Mouse (Mus musculus) hindbrain, embryonic 13.5 days (tissue): ENCODE data around the gene Mpst. TPM values are rescaled to one million over a fixed set of nuclear protein-coding genes. Genes with fewer than 3 reads are reported as not detected.

Source experiments
- ATAC-seq: fragments of 200-750 bp; cut with Nextera tagmentation; 2 replicates; pipeline ENCODE4 v1.8.0; 2017; ENCODE audit warnings: moderate TSS enrichment; ENCODE audit not compliant: low FRiP score
- H3K27ac ChIP-seq: fragments of 300-500 bp; sonication (generic); 2 replicates; pipeline ENCODE4 v1.5.1; 2015; ENCODE audit warnings: inconsistent platforms, mild to moderate bottlenecking, moderate library complexity
- H3K27me3 ChIP-seq: fragments of 300-500 bp; sonication (generic); 2 replicates; pipeline ENCODE4 v1.6.1; 2015; ENCODE audit warnings: mild to moderate bottlenecking, inconsistent platforms
- H3K36me3 ChIP-seq: fragments of 300-500 bp; sonication (generic); 2 replicates; pipeline ENCODE4 v1.6.1; 2015; ENCODE audit warnings: mild to moderate bottlenecking, inconsistent platforms
- H3K4me1 ChIP-seq: fragments of 300-500 bp; sonication (generic); replicated peaks from 2 replicates; pipeline ENCODE4 v1.6.1; 2015; ENCODE audit warnings: inconsistent platforms
- H3K4me2 ChIP-seq: fragments of 300-500 bp; sonication (generic); 2 replicates; pipeline ENCODE4 v1.6.1; 2015; ENCODE audit warnings: inconsistent platforms, mild to moderate bottlenecking, moderate library complexity
- H3K4me3 ChIP-seq: fragments of 300-500 bp; sonication (generic); 2 replicates; pipeline ENCODE4 v1.5.1; 2015; ENCODE audit warnings: mild to moderate bottlenecking, inconsistent platforms
- H3K9ac ChIP-seq: fragments of 300-500 bp; sonication (generic); 2 replicates; pipeline ENCODE4 v1.6.1; 2015; ENCODE audit warnings: mild to moderate bottlenecking, inconsistent platforms
- H3K9me3 ChIP-seq: fragments of 300-500 bp; sonication (generic); 2 replicates; pipeline ENCODE4 v1.6.1; 2016; ENCODE audit warnings: inconsistent platforms
- WGBS: fragments of 180-500 bp; shearing (Covaris S2); methylation state at CpG from one replicate; pipeline ENCODE4 v1.1.7; 2015; 5-methylcytosine and 5-hydroxymethylcytosine counted together
- polyA plus RNA-seq: library from polyadenylated mRNA; unstranded; fragments of >200 nt; fragmentation: Nextera tagmentation; extraction: Ambion mirVana; gene quantifications from 2 replicates; pipeline ENCODE4 v1.2.1, GENCODE M21; 2015

Gene Mpst
- polyA plus RNA-seq, 1 experiment from 2014 or later = 2.2 TPM

DNA sequence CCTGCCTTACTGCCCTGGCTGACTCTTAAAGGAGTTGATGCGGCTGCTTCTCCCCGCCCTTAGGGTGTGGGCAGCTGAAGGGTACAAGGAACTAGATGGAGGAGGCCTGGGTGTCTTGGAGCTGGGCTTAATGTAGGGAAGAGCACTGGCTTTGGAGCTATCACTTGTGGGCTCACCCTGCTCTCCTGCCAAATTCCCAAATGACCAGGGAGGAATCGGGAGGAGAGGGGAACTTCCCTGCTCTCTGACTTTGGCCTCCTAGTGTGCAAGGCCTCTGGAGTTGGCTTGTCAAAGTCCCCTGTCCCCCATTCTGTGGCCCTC is 22.9 kb downstream of the Mpst start:
- Histone ChIP-seq H3K27ac (peak overlapping the region; percentile 81), H3K4me3 (peak overlapping the region; percentile 89), H3K9ac (peak overlapping the region; percentile 96), H3K36me3 (peaks cover 34% of the 10 kb centered on the region), H3K9me3 (no peaks in the 10 kb centered on the region), H3K4me1 (peaks cover 36% of the 10 kb centered on the region), H3K4me2 (peak overlapping the region; percentile 89), H3K27me3 (peaks cover 13% of the 10 kb centered on the region; the same call in 1 of the 2 replicates)
- ATAC-seq = no peak
- WGBS = 0% methylated on average over 3 of the region's 3 CpGs

DNA sequence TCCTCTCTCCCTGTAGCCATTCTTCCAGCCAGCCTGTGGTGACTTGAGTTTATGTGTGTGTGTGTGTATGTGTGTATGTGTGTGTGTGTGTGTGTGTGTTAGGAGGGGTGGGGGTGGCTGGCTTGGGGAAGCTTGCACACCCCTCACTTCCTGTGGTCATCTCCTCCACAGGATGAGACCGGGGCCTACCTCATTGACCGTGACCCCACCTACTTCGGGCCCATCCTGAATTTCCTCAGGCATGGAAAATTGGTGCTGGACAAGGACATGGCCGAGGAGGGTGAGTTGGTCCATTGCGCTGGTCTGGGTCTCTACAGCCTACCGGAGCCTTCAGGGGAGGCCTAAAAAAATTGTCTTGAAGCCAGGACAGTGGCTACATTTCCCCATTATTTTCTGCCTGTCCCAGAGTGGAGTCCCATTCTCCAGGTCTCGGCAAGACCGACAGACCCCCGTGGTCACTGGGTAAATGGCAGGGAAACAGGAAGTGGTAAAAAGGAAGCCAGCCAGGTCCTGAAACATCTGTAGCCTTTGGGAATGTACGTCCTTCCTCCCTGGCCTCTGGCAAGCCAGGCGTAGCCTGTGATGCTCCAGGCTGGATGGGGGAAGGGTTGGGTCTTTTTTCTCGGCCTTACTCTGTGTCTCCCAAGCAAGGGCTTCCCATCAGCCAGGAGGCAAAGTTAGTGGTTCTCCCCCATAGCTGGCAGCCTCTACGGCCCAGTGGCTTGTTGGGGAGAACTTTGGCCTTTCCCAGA is 23.8 kb downstream of the Mpst start:
- ATAC-seq = no peak
- WGBS = 82% methylated on average over 13 of the region's 13 CpGs
- H3K27ac ChIP-seq = peak overlapping the region; percentile 81; the same call in 1 of the 2 replicates
- H3K4me2 ChIP-seq = peak overlapping the region; percentile 89
- peak overlapping the region; percentile 89 for H3K4me3 ChIP-seq
- H3K9me3 ChIP-seq = no peaks in the 10 kb centered on the region
- H3K27me3 ChIP-seq = 0 out of 2 replicates have a peak, but pooled peaks cover 5% of the 10 kb centered on the region
- peaks cover 40% of the 10 kb centered on the region for H3K36me3 ChIP-seq
- H3K4me1 ChIP-seq = peaks cover 45% of the 10 kb centered on the region
- peak overlapping the region; percentile 96 for H3K9ac ChIP-seq

DNA sequence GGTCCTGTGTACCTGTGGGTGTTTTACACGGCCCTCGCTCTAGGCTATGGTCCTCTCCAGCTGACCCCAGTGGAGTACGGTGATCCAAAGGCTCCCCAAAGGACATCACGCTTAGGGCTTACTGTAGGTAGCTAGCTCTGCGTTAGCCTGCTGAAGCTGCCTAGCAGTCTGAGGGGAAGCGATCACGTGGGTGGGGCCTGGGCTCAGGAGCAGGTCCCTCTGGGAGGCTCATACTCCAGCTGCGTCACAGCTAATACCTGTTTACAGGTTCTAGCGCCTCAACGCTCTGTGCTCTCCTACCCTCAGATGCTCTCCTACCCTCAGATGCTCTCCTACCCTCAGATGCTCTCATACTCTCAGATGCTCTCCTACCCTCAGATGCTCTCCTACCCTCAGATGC is 24.7 kb downstream of the Mpst start:
- Histone ChIP-seq H3K9me3 (no peaks in the 10 kb centered on the region), H3K36me3 (peaks cover 49% of the 10 kb centered on the region), H3K4me1 (peaks cover 53% of the 10 kb centered on the region), H3K4me3 (no peak overlapping the region), H3K9ac (no peak overlapping the region; the same call in 1 of the 2 replicates), H3K27me3 (0 out of 2 replicates have a peak, but pooled peaks cover 8% of the 10 kb centered on the region), H3K27ac (no peak overlapping the region), H3K4me2 (no peak overlapping the region)
- no peak for ATAC-seq
- WGBS = 89% methylated on average over 10 of the region's 10 CpGs

DNA sequence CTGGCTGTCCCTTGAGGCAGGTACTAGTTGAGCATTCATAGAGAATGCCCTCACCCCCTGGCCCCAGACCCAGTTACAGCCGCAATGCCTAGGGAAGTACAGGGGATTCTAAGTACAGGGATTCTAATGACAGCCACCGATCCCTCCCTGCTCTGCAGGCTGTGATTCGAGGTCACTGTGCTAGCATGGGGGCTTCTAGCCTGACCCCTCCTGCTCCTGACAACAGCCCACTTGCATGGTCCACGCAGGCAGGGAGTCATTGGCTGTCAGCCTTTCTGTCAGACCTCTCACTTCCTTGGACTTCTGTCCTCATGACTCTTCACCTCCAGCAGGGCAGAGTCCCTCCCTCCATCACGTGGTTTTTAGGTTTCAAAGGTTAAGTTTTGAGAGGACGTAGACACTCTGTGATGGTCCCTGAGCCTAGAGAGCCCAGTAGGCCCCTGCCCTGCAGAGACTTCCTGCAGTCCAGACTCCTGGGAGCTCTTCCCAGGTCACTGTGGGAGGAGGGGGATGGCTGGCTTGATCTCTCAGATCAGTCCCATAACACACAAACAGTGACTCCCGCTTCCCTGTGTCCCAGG is 25.4 kb downstream of the Mpst start:
- 79% methylated on average over 7 of the region's 7 CpGs for WGBS
- H3K4me3 ChIP-seq = no peak overlapping the region
- peaks cover 61% of the 10 kb centered on the region for H3K4me1 ChIP-seq

DNA sequence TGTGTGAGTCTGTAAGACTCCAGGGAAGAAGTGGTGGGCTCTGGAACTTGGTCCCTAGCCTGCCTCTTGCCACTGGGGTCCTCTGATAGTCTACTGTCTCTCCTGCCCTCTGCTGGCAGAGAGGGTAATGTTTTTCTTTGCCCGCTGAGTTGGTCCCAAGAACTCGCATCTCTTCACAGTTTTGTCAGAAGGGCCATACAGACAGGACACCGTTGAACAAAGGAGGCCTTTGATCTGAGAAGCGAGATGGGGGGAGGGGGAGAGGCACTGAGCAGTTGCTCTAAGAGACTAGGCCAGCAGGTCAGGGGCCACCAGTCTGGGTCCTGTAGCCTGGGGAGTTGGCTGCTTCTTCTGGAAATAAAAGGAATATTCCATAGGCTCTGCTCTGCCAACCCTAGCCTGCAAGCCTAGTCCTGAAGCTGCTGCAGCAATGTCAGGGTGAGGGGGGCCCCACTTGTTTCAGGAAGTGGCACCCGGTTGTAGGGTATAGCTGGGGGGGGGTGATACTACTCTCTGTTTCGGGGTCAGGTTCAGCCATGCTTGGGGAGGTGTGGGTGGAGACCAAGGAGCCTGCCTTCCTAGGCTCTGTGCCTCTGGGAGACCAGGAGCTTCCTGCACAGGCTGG is 28.8 kb downstream of the Mpst start:
- ATAC-seq = no peak
- Histone ChIP-seq H3K27me3 (0 out of 2 replicates have a peak, but pooled peaks cover 10% of the 10 kb centered on the region), H3K4me3 (no peak overlapping the region), H3K4me2 (no peak overlapping the region), H3K9me3 (no peaks in the 10 kb centered on the region), H3K9ac (no peak overlapping the region), H3K4me1 (peaks cover 64% of the 10 kb centered on the region), H3K36me3 (peaks cover 61% of the 10 kb centered on the region), H3K27ac (no peak overlapping the region)
- 23% methylated on average over 6 of the region's 6 CpGs for WGBS

More for the DNA sequence above, 25.4 kb downstream of the Mpst start:
- no peak overlapping the region for H3K4me2 ChIP-seq
- H3K36me3 ChIP-seq = peaks cover 52% of the 10 kb centered on the region
- no peak overlapping the region for H3K9ac ChIP-seq
- 0 out of 2 replicates have a peak, but pooled peaks cover 8% of the 10 kb centered on the region for H3K27me3 ChIP-seq
- H3K27ac ChIP-seq = no peak overlapping the region
- no peak for ATAC-seq
- no peaks in the 10 kb centered on the region for H3K9me3 ChIP-seq

DNA sequence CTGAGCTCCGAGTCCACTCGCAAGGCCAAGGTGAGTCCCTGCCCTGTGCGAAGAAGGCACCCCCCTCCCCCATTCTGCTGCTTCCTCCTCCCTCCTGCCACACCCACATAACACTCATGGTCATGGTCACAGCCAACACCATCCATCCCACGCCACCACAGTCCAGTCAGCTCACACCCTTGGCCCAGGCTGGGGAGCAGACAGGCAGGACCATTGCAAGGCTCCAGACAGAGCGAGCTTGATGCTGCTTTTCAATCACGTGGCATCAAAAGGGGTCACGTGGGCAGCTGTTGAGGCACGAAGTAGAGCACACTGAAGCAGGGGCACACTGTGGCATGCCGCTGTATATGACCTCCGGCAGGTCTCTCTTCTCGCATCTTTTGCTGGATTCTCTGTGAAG is 29.5 kb downstream of the Mpst start:
- Histone ChIP-seq H3K4me1 (peaks cover 64% of the 10 kb centered on the region), H3K4me3 (no peak overlapping the region), H3K9ac (peak overlapping the region; percentile 71; the same call in 1 of the 2 replicates), H3K36me3 (peaks cover 57% of the 10 kb centered on the region), H3K27ac (no peak overlapping the region; the same call in 1 of the 2 replicates), H3K27me3 (0 out of 2 replicates have a peak, but pooled peaks cover 10% of the 10 kb centered on the region), H3K9me3 (no peaks in the 10 kb centered on the region), H3K4me2 (no peak overlapping the region)
- 75% methylated on average over 11 of the region's 11 CpGs for WGBS
- no peak for ATAC-seq

DNA sequence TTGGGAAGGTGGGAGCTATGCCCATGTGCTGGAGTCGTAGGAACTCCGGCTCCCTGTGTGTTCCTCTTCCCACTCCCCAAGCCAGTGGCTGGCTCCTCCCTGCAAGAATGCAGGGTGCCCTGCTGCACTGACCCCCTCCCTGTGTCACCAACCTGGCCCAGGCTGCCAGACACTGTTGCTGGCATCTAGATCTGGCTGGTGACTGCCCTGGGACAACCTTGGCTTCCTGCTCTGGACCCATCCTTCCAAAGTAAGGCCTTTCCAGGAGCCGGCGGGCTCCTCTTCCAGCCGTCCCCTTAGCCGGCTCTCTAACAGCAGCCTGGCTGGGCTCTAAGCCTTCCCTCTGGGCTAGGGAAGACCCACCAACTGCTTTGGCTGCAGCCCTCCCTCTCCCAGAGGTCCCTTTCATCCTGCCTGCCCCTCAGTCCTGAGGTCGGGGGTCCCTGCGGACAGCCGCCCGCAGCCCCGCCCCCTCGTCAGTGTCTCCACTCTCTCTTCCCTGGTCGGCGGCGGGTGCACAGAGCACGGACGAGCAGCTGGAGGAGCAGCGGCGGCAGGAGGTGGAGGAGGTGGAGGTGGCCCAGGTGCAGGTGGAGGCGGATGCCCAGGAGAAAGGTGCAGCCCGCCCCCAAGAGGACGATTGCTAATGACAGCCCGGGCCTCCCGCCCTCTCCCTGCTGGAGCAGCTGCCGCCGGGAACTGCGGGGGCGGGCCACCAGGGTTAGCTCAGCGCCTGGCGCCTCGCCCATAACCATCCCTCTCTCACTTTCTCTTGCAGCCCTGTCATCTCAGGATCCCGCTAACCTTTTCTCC is 30.4 kb downstream of the Mpst start:
- peak overlapping the region; percentile 19 for H3K4me3 ChIP-seq
- peak overlapping the region; percentile 51 for H3K4me2 ChIP-seq
- H3K27ac ChIP-seq = peak overlapping the region; percentile 79
- H3K9ac ChIP-seq = peak overlapping the region; percentile 71
- peak; percentile 57 for ATAC-seq
- 0 out of 2 replicates have a peak, but pooled peaks cover 10% of the 10 kb centered on the region for H3K27me3 ChIP-seq
- 5% methylated on average over 32 of the region's 32 CpGs for WGBS
- no peaks in the 10 kb centered on the region for H3K9me3 ChIP-seq
- H3K36me3 ChIP-seq = peaks cover 50% of the 10 kb centered on the region
- peaks cover 60% of the 10 kb centered on the region for H3K4me1 ChIP-seq

DNA sequence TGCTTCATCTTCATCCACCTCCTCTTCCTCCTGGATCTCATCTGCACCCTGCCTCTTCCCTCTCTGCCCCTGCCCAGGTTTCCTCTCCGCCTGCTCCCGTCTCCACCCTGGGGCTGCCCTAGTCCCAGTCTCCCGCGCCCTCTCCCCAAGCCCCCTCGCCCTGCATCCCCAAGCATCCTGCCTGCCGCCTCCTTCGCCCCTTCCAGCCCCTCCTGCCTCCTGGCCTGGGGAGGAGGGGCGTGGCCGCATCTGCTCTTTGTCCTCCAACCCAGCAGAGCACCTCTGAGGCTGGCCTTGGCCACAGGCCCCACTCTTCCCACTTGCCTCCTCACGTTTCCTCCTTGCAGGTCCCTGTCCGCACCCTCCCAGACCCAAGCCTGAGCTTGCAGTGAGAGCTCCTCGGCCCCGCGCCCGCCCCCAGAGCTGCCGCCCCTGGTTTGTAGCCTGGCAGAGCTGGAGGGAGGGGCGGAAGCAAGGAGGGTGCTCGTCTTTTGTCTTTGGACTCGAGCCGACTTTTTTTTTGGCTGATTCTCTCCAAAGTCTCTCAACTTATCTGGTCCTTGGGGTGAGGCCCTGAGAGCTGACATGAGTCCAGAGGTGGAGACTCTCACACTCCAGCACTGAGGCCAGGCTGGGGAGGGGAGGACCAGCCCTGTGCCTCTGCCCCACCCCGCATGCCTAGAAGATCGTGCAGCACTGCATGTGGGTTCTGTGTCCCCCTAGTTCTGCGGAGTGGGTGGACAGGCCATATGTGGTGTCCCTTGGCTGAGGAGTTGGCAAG is 31.2 kb downstream of the Mpst start:
- Histone ChIP-seq H3K9me3 (no peaks in the 10 kb centered on the region), H3K9ac (peak overlapping the region; percentile 71), H3K4me1 (peaks cover 60% of the 10 kb centered on the region), H3K27ac (peak overlapping the region; percentile 79), H3K27me3 (0 out of 2 replicates have a peak, but pooled peaks cover 10% of the 10 kb centered on the region), H3K4me2 (peak overlapping the region; percentile 51), H3K4me3 (no peak overlapping the region), H3K36me3 (peaks cover 41% of the 10 kb centered on the region)
- WGBS = 15% methylated on average over 23 of the region's 23 CpGs
- no peak for ATAC-seq

DNA sequence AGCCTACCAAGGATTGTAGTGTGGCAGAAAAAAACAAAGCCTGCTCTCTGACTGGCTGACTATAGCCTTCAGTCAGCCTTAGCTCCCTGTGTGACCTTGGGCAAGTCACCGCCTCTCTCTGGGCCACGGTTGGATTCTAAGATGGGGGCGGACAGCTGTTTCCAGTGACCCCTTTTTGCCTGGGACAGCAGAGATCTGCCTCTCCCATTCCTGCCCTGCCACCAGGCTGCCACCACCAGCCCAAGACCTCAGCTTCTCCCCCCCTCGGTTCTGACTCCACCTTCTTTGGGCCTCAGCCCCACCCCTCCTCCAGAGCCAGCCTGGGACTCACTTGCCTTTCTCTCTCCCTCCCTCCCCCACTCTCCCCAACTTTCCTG is 31.8 kb downstream of the Mpst start:
- no peak overlapping the region for H3K4me2 ChIP-seq
- H3K27me3 ChIP-seq = 0 out of 2 replicates have a peak, but pooled peaks cover 10% of the 10 kb centered on the region
- no peaks in the 10 kb centered on the region for H3K9me3 ChIP-seq
- no peak overlapping the region for H3K27ac ChIP-seq
- H3K4me1 ChIP-seq = peaks cover 60% of the 10 kb centered on the region
- no peak for ATAC-seq
- no peak overlapping the region for H3K4me3 ChIP-seq
- no peak overlapping the region for H3K9ac ChIP-seq
- WGBS = 44% methylated on average over 4 of the region's 4 CpGs
- H3K36me3 ChIP-seq = peaks cover 38% of the 10 kb centered on the region

DNA sequence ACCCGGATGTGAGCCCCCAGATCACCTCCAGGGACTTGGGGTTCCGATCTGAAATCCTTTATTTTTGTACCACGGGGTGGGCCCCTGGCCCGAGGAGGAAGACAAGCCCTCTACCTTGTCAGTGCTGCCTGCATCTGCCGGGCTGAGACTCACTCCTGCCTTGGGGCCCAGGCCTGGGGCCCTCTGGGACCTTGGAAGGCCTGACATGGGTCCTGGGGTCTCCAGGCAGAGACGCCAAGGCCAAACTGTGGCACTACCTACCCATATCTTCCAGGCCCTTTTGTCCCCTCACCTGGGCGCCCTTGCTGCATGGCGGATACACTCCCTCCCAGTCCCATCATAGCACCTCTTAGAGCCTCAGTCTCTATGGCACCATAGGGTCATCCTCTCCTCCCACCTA is 32.3 kb downstream of the Mpst start:
- H3K9ac ChIP-seq = peak overlapping the region; percentile 51; the same call in 1 of the 2 replicates

DNA sequence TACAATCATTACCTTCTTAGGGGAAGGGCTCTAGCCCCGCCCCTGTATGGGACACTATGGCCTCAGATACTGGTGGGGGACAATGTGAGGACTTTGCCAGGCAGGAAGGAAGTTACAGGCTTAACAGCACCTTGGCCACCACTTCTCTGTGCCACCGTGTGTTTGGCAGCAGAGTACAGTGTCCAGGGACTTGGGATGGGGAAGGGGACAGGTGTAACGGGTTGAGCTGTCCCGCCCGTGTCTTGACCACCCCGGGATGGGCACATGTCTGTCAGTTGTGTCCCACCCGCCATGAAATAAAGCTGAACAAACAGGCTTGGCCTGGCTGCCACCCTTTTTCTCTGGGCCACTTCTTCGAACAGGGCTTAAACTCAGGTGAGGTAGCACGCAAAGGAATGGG is 32.8 kb downstream of the Mpst start:
- Histone ChIP-seq H3K9me3 (no peaks in the 10 kb centered on the region), H3K36me3 (peaks cover 28% of the 10 kb centered on the region), H3K27ac (no peak overlapping the region), H3K9ac (no peak overlapping the region), H3K4me3 (no peak overlapping the region), H3K4me1 (peaks cover 66% of the 10 kb centered on the region), H3K27me3 (0 out of 2 replicates have a peak, but pooled peaks cover 10% of the 10 kb centered on the region), H3K4me2 (no peak overlapping the region)
- 58% methylated on average over 9 of the region's 9 CpGs for WGBS
- ATAC-seq = no peak

More for the DNA sequence above, 32.3 kb downstream of the Mpst start:
- Histone ChIP-seq H3K27me3 (0 out of 2 replicates have a peak, but pooled peaks cover 10% of the 10 kb centered on the region), H3K27ac (no peak overlapping the region), H3K4me3 (no peak overlapping the region), H3K36me3 (peaks cover 33% of the 10 kb centered on the region), H3K9me3 (no peaks in the 10 kb centered on the region), H3K4me1 (peaks cover 63% of the 10 kb centered on the region), H3K4me2 (no peak overlapping the region)
- 53% methylated on average over 8 of the region's 8 CpGs for WGBS
- no peak for ATAC-seq
